Comparison of ENCODE assay signal across 9 mouse cellular contexts in genomic region chr11:86962362-86962761, GRCm38 (mm10). TPM values are rescaled to one million over a fixed set of nuclear protein-coding genes. Genes with fewer than 3 reads are reported as not detected.
DNase-seq lines count a peak whose midpoint lies in the region; ATAC-seq and TF ChIP-seq lines count a peak whose summit lies in the region.
"Had no signal": no experiment of that assay in that cellular context is flagged by ENCODE, and none has a peak within 500 bp of the region (broad histone marks: within the 10 kb centered on the region; RNA-seq: fewer than 3 reads in every experiment).

No protein-coding gene starts in this region.

- H3K27ac ChIP-seq in heart, embryonic 13.5 days (replicated peaks): peak overlapping the region; percentile 95
- peak overlapping the region; percentile 67 for H3K27ac ChIP-seq in liver, adult 2 months (replicated peaks; ENCODE audit: insufficient read depth, low read depth, low read length)
- H3K27ac ChIP-seq in intestine, embryonic 16.5 days (ENCODE audit: low read length): peak overlapping the region; percentile 83
- peak overlapping the region; percentile 80 for H3K27ac ChIP-seq in stomach, embryonic 15.5 days

- no peak overlapping the region for H3K4me3 ChIP-seq in heart, embryonic 13.5 days
- H3K4me3 ChIP-seq in liver, adult 2 months (ENCODE audit: insufficient read depth, low read depth, low read length): no peak overlapping the region
- no peak overlapping the region for H3K4me3 ChIP-seq in intestine, embryonic 16.5 days (ENCODE audit: low read length)
- H3K4me3 ChIP-seq in stomach, embryonic 15.5 days (replicated peaks): no peak overlapping the region

- H3K36me3 ChIP-seq in heart, embryonic 13.5 days: peaks cover 19% of the 10 kb centered on the region
- H3K36me3 ChIP-seq in liver, adult 2 months (ENCODE audit: control insufficient read depth, insufficient read depth, low read length): no peaks in the 10 kb centered on the region
- no peaks in the 10 kb centered on the region for H3K36me3 ChIP-seq in intestine, embryonic 16.5 days (ENCODE audit: control insufficient read depth, insufficient read depth, low read length)
- no peaks in the 10 kb centered on the region for H3K36me3 ChIP-seq in stomach, embryonic 15.5 days

- no peak for TF ChIP-seq CTCF in liver, adult 2 months (IDR thresholded peaks at IDR 0.05; ENCODE audit: low read depth, low read length)

- intact Hi-C loops in heart, postnatal 36 days (cut with DNase I): no loop called here

- TF ChIP-seq POLR2A in liver, adult 2 months (IDR thresholded peaks at IDR 0.05; ENCODE audit: extremely low read depth, insufficient read depth, low read length): no peak

- no peaks in the 10 kb centered on the region for H3K27me3 ChIP-seq in heart, embryonic 13.5 days (replicated peaks)
- H3K27me3 ChIP-seq in liver, adult 2 months (ENCODE audit: control insufficient read depth, insufficient read depth, low read length): no peaks in the 10 kb centered on the region
- H3K27me3 ChIP-seq in intestine, embryonic 16.5 days (replicated peaks; ENCODE audit: control insufficient read depth, insufficient read depth, low read length): no peaks in the 10 kb centered on the region
- no peaks in the 10 kb centered on the region for H3K27me3 ChIP-seq in stomach, embryonic 15.5 days (replicated peaks)
- H3K27me3 ChIP-seq: Patski had no signal

- no peaks in the 10 kb centered on the region for H3K9me3 ChIP-seq in heart, embryonic 13.5 days
- no peaks in the 10 kb centered on the region for H3K9me3 ChIP-seq in intestine, embryonic 16.5 days (ENCODE audit: control insufficient read depth, low read length)
- no peaks in the 10 kb centered on the region for H3K9me3 ChIP-seq in stomach, embryonic 15.5 days

- peaks cover 4% of the 10 kb centered on the region; the same call in 1 of the 2 replicates for H3K79me2 ChIP-seq in liver, adult 2 months (ENCODE audit: control insufficient read depth, insufficient read depth, low read length)

- no peak for DNase-seq in heart, postnatal 36 days
- DNase-seq in liver, adult 2 months (ENCODE audit: extremely low read depth, low read depth, low spot score): no peak
- no peak for DNase-seq in liver
- DNase-seq in thymus, postnatal 4 days: no peak

- peak overlapping the region; percentile 65 for H3K9ac ChIP-seq in heart, embryonic 13.5 days
- peak overlapping the region; percentile 16; the same call in 1 of the 2 replicates for H3K9ac ChIP-seq in liver, adult 2 months (ENCODE audit: low read depth, low read length)
- H3K9ac ChIP-seq in intestine, embryonic 16.5 days (ENCODE audit: low read depth, low read length): 0 out of 2 replicates have a peak overlapping the region, but pooled peaks have one; percentile 2
- H3K9ac ChIP-seq in stomach, embryonic 15.5 days: no peak overlapping the region

- H3K4me1 ChIP-seq in heart, embryonic 13.5 days: peaks cover 97% of the 10 kb centered on the region
- peaks cover 65% of the 10 kb centered on the region for H3K4me1 ChIP-seq in liver, adult 2 months (ENCODE audit: control insufficient read depth, insufficient read depth, low read length)
- H3K4me1 ChIP-seq in intestine, embryonic 16.5 days (ENCODE audit: control insufficient read depth, insufficient read depth, low read length): peaks cover 85% of the 10 kb centered on the region
- H3K4me1 ChIP-seq in stomach, embryonic 15.5 days: peaks cover 61% of the 10 kb centered on the region

- H3K4me2 ChIP-seq in heart, embryonic 13.5 days: peak overlapping the region; percentile 55
- 0 out of 2 replicates have a peak overlapping the region, but pooled peaks have one; percentile 10 for H3K4me2 ChIP-seq in intestine, embryonic 16.5 days (ENCODE audit: low read depth, low read length)
- peak overlapping the region; percentile 32; the same call in 1 of the 2 replicates for H3K4me2 ChIP-seq in stomach, embryonic 15.5 days

- WGBS in heart, embryonic 13.5 days: 16% methylated on average over 2 of the region's 2 CpGs
- WGBS in liver, adult 2 months: 16% methylated on average over 2 of the region's 2 CpGs
- WGBS in intestine, embryonic 16.5 days: 47% methylated on average over 2 of the region's 2 CpGs
- WGBS in stomach, embryonic 15.5 days: 40% methylated on average over 2 of the region's 2 CpGs

- no peak for ATAC-seq in heart, embryonic 13.5 days (ENCODE audit: extremely low read depth, insufficient number of reproducible peaks, low FRiP score, low TSS enrichment)
- ATAC-seq in intestine, embryonic 16.5 days: peak; percentile 33
- peak; percentile 19; the same call in 1 of the 2 replicates for ATAC-seq in stomach, embryonic 15.5 days (ENCODE audit: insufficient read depth, low FRiP score, low read depth)
- ATAC-seq: CD4-positive, CD25-positive, alpha-beta regulatory T cell, adult 4 months; Patski had no signal

RNA-seq across cellular contexts. Expression of gene Ypel2, which starts 31.1 kb away (rescaled TPM):
- 18.1 and 20.0 TPM in 2 replicates for polyA plus RNA-seq in heart, embryonic 13.5 days (2015; fragmentation: Nextera tagmentation; extraction: Ambion mirVana)
- total RNA-seq in heart, postnatal 36 days (2021): 10 to 100 TPM; 11.1 to 31.6 TPM
- 6.2 and 9.7 TPM in 2 replicates for total RNA-seq in liver, adult 2 months (2014; rRNA removed)
- polyA plus RNA-seq in liver, adult 2 months (2012; rRNA removed): 5.1 and 6.6 TPM in 2 replicates
- 7.5 and 8.6 TPM in 2 replicates for polyA plus RNA-seq in intestine, embryonic 16.5 days (2015; fragmentation: Nextera tagmentation; extraction: Ambion mirVana)
- 7.7 and 10.0 TPM in 2 replicates for polyA plus RNA-seq in stomach, embryonic 15.5 days (2015; fragmentation: Nextera tagmentation; extraction: Ambion mirVana)
